13 mouse cellular contexts compared by ENCODE assay signal in genomic region chr9:34585487-34585886, GRCm38 (mm10).
"Had no signal": no experiment of that assay in that cellular context is flagged by ENCODE, and none has a peak within 500 bp of the region (broad histone marks: within the 10 kb centered on the region; RNA-seq: fewer than 3 reads in every experiment).

No protein-coding gene starts in this region.

- H3K9me3 ChIP-seq: limb, embryonic 13.5 days; liver, embryonic 15.5 days; neural tube, embryonic 15.5 days had no signal

- H3K4me1 ChIP-seq: liver, embryonic 15.5 days had no signal

- H3K27me3 ChIP-seq: limb, embryonic 13.5 days; liver, embryonic 15.5 days; neural tube, embryonic 15.5 days had no signal

- H3K9ac ChIP-seq: limb, embryonic 13.5 days; liver, embryonic 15.5 days; neural tube, embryonic 15.5 days had no signal

- H3K27ac ChIP-seq: limb, embryonic 13.5 days; liver, embryonic 15.5 days; neural tube, embryonic 15.5 days had no signal

- H3K36me3 ChIP-seq: limb, embryonic 13.5 days; liver, embryonic 15.5 days; neural tube, embryonic 15.5 days had no signal

- ATAC-seq: lung, postnatal 0 days; midbrain, embryonic 16.5 days had no signal

- H3K4me3 ChIP-seq: limb, embryonic 13.5 days; liver, embryonic 15.5 days; neural tube, embryonic 15.5 days had no signal

- DNase-seq: kidney, adult 8-10 months; kidney, postnatal 25 days; lung, adult 2 months; lung, postnatal 36 days; right cerebral cortex, adult 18-20 months; right cerebral cortex, postnatal 25 days; thymus, postnatal 36 days had no signal

- H3K4me2 ChIP-seq: limb, embryonic 13.5 days; liver, embryonic 11.5 days; liver, embryonic 15.5 days; neural tube, embryonic 15.5 days had no signal
